Mouse (Mus musculus) bone marrow macrophage, adult 2 months (primary cell): Measurements from ENCODE around the gene Ppp1r12b. TPM values are rescaled to one million over a fixed set of nuclear protein-coding genes. Genes with fewer than 3 reads are reported as not detected.

Experiments
- H3K27ac ChIP-seq: 2 replicates; pipeline ENCODE4 v1.5.1; 2012; ENCODE audit warnings: low read depth, low read length; ENCODE audit not compliant: insufficient read depth
- H3K4me1 ChIP-seq: 2 replicates; pipeline ENCODE4 v1.6.1; 2012; ENCODE audit warnings: low read length; ENCODE audit not compliant: control insufficient read depth, insufficient read depth
- H3K4me3 ChIP-seq: 2 replicates; pipeline ENCODE4 v1.5.1; 2012; ENCODE audit warnings: mild to moderate bottlenecking, low read length, moderate library complexity; ENCODE audit not compliant: insufficient read depth
- CTCF ChIP-seq: IDR thresholded peaks from 2 replicates; pipeline ENCODE4 v1.5.1; 2012; ENCODE audit warnings: low read depth, mild to moderate bottlenecking, low read length, moderate library complexity
- POLR2A ChIP-seq: IDR thresholded peaks from 2 replicates; pipeline ENCODE4 v1.6.1; 2012; ENCODE audit warnings: mild to moderate bottlenecking, low read depth, low read length, borderline replicate concordance
- polyA plus RNA-seq: library from polyadenylated mRNA; stranded (reverse); fragments of >200 nt; gene quantifications from 2 replicates; pipeline ENCODE4 v1.2.4, GENCODE M21; 2012; ENCODE audit not compliant: missing spikeins, insufficient read depth, insufficient read length

Ppp1r12b gene
- 4.6 and 6.9 TPM in 2 replicates for polyA plus RNA-seq

GRCm38 (mm10) chr1:134955637-134956176 lies at the start of gene Ppp1r12b:
Gene Ppp1r12b (minus strand): TSS chr1:134955942.
- peak within 1 kb of the TSS; percentile 96 for H3K4me3 ChIP-seq
- peaks cover 6% of the 10 kb centered on the region for H3K4me1 ChIP-seq
- TF ChIP-seq CTCF, result no peak
- TF ChIP-seq POLR2A, result 0 out of 2 replicates have a peak, but pooled peaks have one; percentile 11
- H3K27ac ChIP-seq, result peak within 1 kb of the TSS; percentile 46; the same call in 1 of the 2 replicates

- TF ChIP-seq CTCF (no peak), POLR2A (no peak)
- peaks cover 2% of the 10 kb centered on the region for H3K4me1 ChIP-seq
- H3K27ac ChIP-seq, result no peak overlapping the region
- no peak overlapping the region for H3K4me3 ChIP-seq
Observed at GRCm38 (mm10) chr1:135003346-135003745, 47.6 kb upstream of the Ppp1r12b start.

DNA sequence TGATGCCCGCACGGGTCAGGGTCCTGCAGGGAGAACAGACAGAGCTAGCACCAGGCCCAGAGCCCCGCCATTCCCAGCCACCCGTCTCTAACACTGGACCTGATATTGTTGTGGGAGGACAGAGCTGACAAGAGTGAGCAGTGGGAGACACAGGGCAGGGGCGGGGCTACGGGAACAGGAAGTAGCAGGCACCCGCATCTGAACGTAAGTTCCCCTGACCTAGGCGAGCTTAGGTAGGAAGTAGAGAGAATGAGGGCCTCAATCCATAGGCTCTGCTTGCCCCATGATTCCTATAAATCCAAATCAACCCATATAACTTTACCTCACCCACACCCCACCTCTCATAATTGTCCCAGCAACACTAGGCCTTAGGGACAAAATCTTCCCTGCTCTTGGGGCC lies 44.8 kb upstream of the Ppp1r12b start:
- TF ChIP-seq CTCF (no peak), POLR2A (no peak)
- Histone ChIP-seq H3K27ac (no peak overlapping the region), H3K4me3 (no peak overlapping the region), H3K4me1 (peaks cover 2% of the 10 kb centered on the region)

DNA sequence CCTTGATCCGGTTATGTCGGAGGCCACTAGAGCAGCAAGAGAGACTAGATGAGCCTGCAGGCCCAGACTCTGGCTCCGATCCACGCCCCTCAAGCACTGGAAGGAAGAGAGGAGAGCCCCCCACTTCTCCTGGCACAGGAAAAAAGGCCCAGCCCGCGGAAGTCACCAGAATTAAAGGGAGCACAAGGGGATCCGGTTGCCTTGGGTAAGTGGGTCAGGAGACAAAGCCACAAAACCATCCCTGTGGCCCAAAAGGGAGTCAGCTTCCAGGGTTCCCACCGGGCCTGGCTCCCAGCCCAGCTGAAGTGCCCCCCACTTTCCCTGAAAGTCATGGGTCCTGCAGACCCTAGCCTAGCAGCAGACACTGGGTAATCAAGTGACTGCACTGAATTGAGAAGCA lies 42.5 kb upstream of the Ppp1r12b start:
- TF ChIP-seq CTCF, result no peak
- no peak for TF ChIP-seq POLR2A
- no peak overlapping the region for H3K4me3 ChIP-seq

DNA sequence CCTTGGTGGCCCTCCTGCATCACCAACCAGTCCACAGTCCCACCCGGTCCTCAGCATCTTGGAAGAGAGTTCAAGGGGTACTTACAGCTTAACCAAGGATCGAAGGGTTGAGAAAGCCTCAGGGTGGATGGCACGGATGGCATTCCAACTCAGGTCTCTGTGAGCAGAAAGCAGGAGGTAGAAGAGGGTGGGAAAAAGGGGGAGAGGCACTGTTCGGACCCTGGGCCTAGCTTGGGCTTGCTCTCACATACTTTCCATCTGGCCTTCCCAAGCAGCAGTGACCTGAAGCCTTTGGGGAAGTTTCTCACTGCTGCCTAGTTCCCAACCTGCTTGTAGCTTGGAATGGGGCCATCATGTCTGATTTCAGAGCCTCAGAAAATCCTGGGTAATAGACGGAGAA lies 41.8 kb upstream of the Ppp1r12b start:
- TF ChIP-seq CTCF (no peak), POLR2A (no peak)
- H3K27ac ChIP-seq, result no peak overlapping the region
- no peak overlapping the region for H3K4me3 ChIP-seq
- H3K4me1 ChIP-seq, result peaks cover 2% of the 10 kb centered on the region

More for the DNA sequence above, 42.5 kb upstream of the Ppp1r12b start:
- Histone ChIP-seq H3K4me1 (peaks cover 2% of the 10 kb centered on the region), H3K27ac (no peak overlapping the region)

DNA sequence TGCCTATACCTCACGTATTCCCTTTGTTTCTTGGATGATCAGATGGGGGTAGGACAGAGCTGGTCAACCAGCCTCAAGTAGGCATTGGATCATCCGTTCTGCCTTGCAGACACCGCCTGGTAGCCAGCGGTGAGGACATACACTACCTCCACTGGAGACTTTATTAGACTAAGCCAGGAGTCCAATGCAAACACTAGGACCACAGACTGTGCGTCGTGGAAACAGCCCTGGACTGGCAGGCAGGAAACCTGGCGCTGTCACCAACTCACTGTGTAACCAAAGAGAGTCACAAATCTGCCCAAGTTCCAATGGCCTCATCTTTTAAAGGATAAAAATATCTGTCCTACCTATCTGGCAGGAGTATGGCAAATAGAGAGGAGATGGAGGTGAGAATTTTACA lies 40.7 kb upstream of the Ppp1r12b start:
- H3K4me1 ChIP-seq, result peaks cover 2% of the 10 kb centered on the region
- H3K4me3 ChIP-seq, result no peak overlapping the region
- TF ChIP-seq CTCF (no peak), POLR2A (no peak)
- H3K27ac ChIP-seq, result no peak overlapping the region

DNA sequence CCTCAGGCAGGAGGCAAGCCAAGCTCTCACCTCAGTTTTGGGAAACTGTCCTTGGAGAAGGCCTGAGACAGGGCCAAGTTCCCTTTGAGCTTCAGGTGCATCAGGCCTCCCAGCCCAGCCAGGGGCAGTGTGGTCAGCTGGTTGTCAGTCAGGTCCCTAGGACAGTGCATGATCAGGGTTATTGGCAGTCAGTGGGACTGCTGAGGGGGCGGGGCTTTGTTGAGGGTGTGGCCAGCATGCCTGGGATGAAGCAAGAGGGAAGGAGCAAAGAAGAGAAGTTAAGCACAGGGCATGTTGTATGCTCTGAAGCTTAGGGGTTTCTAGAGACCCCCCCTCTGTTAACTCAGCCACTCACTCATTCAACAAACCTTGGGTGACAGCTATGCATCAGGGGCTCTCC lies 40.2 kb upstream of the Ppp1r12b start:
- TF ChIP-seq CTCF (no peak), POLR2A (no peak)
- H3K4me3 ChIP-seq, result no peak overlapping the region
- peaks cover 2% of the 10 kb centered on the region for H3K4me1 ChIP-seq
- H3K27ac ChIP-seq, result no peak overlapping the region

DNA sequence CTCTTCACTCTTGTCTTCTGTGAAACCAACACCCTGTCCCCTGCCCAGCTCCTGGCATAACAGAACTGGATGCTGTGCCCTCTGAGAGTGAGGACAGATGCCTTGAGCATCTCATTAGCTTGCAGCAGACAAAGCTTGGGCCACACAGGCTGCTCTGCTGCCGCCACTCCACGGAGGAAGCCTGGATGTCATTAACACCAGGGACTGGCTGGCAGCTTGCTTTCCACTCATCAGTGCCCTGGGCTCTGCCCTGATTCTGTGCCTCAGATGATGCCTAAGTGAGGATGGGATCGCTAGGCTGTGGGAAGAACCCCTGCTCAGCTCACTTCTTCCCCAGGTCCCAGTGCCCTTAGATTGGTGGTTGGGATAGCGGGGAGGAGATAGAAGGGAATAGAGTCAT lies 39.7 kb upstream of the Ppp1r12b start:
- TF ChIP-seq POLR2A, result no peak
- TF ChIP-seq CTCF, result no peak
- Histone ChIP-seq H3K27ac (no peak overlapping the region), H3K4me3 (no peak overlapping the region), H3K4me1 (no peaks in the 10 kb centered on the region)

GRCm38 (mm10) chr1:134994739-134995138 lies 39.0 kb upstream of the Ppp1r12b start:
- no peaks in the 10 kb centered on the region for H3K4me1 ChIP-seq

GRCm38 (mm10) chr1:134992046-134992645 lies 36.4 kb upstream of the Ppp1r12b start:
- H3K4me3 ChIP-seq, result no peak overlapping the region
- TF ChIP-seq POLR2A, result no peak
- TF ChIP-seq CTCF, result no peak
- H3K27ac ChIP-seq, result no peak overlapping the region
- peaks cover 2% of the 10 kb centered on the region; the same call in 1 of the 2 replicates for H3K4me1 ChIP-seq

More at GRCm38 (mm10) chr1:134994739-134995138, 39.0 kb upstream of the Ppp1r12b start:
- no peak overlapping the region for H3K27ac ChIP-seq
- TF ChIP-seq POLR2A (no peak), CTCF (no peak)
- H3K4me3 ChIP-seq, result no peak overlapping the region

DNA sequence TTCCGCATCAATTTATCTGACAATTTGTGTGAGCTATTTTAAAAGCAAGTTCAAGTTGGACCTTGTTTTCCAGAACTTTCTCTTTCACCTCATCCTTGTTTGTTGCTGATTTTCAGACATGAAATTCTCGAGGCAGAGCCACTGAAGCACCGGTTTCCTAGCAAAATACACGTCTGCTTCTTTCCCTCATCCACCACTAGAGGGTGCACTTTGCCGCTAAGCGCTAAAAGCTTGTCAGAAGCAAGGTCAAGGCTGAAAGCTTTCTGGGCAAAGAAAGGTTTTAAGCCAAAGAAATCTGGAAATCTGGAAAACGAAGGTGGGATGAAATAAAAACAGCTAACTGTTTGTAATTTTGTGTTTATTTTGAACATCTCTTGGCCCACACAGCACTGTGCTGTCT lies 33.6 kb upstream of the Ppp1r12b start:
- H3K4me3 ChIP-seq, result no peak overlapping the region
- TF ChIP-seq POLR2A (no peak), CTCF (peak; percentile 43)
- no peak overlapping the region for H3K27ac ChIP-seq
- H3K4me1 ChIP-seq, result peaks cover 2% of the 10 kb centered on the region; the same call in 1 of the 2 replicates
